Mouse (Mus musculus) erythroblast, embryonic 14.5 days (primary cell): Measurements from ENCODE around the gene Immp2l.

Experiments used
- GATA1 ChIP-seq: IDR thresholded peaks from 2 replicates; pipeline ENCODE4 v1.6.1; 2012; ENCODE audit warnings: low read length, inconsistent platforms, mixed read lengths
- TAL1 ChIP-seq: IDR thresholded peaks from 3 replicates; pipeline ENCODE4 v1.6.1; 2012; ENCODE audit warnings: low read length, inconsistent platforms, mixed read lengths

DNA sequence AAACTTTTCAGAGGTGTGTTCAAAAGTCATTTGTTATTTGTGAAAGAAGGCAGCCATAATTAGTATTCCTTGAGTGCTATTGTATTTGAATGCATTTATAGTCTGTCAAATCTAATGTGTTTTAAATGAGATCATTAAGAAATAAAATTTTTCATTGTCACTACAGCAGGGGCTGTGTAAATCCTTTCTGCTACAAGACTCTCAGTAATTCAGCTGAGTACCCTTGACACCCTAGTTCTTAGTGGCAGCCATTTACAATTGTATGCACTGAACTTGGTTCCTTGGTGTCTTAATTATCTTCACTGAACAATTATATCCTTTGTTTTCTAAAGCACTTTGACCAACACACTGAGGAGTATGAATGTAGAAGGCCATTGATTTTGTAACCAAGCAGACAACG is 146.2 kb downstream of the Immp2l start:
- TF ChIP-seq GATA1 = no peak
- no peak for TF ChIP-seq TAL1
